Mouse (Mus musculus) limb, embryonic 14.5 days (tissue): ENCODE measurements around the gene Insyn1. TPM values are rescaled to one million over a fixed set of nuclear protein-coding genes. Genes with fewer than 3 reads are reported as not detected.

ENCODE experiments used
- ATAC-seq: fragments of 200-750 bp; cut with Nextera tagmentation; 2 replicates; pipeline ENCODE4 v1.8.0; 2017; ENCODE audit warnings: low read depth, moderate number of reproducible peaks, moderate TSS enrichment; ENCODE audit not compliant: low FRiP score
- DNase-seq: peaks from one replicate; pipeline ENCODE4 v3.0.0-alpha.2; 2015; ENCODE audit warnings: low spot score
- H3K27ac ChIP-seq: fragments of 300-500 bp; sonication (generic); replicated peaks from 2 replicates; pipeline ENCODE4 v1.5.1; 2014; ENCODE audit warnings: low read depth, mild to moderate bottlenecking, low read length, moderate library complexity, mixed read lengths
- H3K27me3 ChIP-seq: fragments of 300-500 bp; sonication (generic); 2 replicates; pipeline ENCODE4 v1.6.1; 2014; ENCODE audit warnings: low read length, mixed read lengths; ENCODE audit not compliant: control insufficient read depth, insufficient read depth
- H3K36me3 ChIP-seq: fragments of 300-500 bp; sonication (generic); 2 replicates; pipeline ENCODE4 v1.6.1; 2014; ENCODE audit warnings: mild to moderate bottlenecking, low read length, moderate library complexity, mixed read lengths; ENCODE audit not compliant: control insufficient read depth, insufficient read depth
- H3K4me1 ChIP-seq: fragments of 300-500 bp; sonication (generic); 2 replicates; pipeline ENCODE4 v1.6.1; 2014; ENCODE audit warnings: antibody characterized with exemption, low read length, mixed read lengths; ENCODE audit not compliant: control insufficient read depth, insufficient read depth
- H3K4me2 ChIP-seq: fragments of 300-500 bp; sonication (generic); replicated peaks from 2 replicates; pipeline ENCODE4 v1.6.1; 2014; ENCODE audit warnings: low read depth, mild to moderate bottlenecking, low read length, moderate library complexity; ENCODE audit not compliant: severe bottlenecking
- H3K4me3 ChIP-seq: fragments of 300-500 bp; sonication (generic); replicated peaks from 2 replicates; pipeline ENCODE4 v1.5.1; 2014; ENCODE audit warnings: low read length
- H3K9ac ChIP-seq: fragments of 300-500 bp; sonication (generic); 2 replicates; pipeline ENCODE4 v1.6.1; 2014; ENCODE audit warnings: mild to moderate bottlenecking, low read depth, low read length, moderate library complexity; ENCODE audit not compliant: severe bottlenecking
- H3K9me3 ChIP-seq: fragments of 300-500 bp; sonication (generic); 2 replicates; pipeline ENCODE4 v1.6.1; 2016; ENCODE audit warnings: low read length; ENCODE audit not compliant: control insufficient read depth
- POLR2A ChIP-seq: fragments of 200-500 bp; IDR thresholded peaks from 2 replicates; pipeline ENCODE4 v1.8.0; 2012; ENCODE audit warnings: inconsistent platforms, mild to moderate bottlenecking, moderate library complexity, borderline replicate concordance; ENCODE audit not compliant: insufficient read depth, insufficient read length; ENCODE audit errors: extremely low read depth
- WGBS: fragments of 180-500 bp; shearing (Covaris S2); extraction: QIAGEN DNeasy Blood & Tissue Kit; methylation state at CpG from one replicate; pipeline ENCODE4 v1.1.7; 2014; 5-methylcytosine and 5-hydroxymethylcytosine counted together
- polyA plus RNA-seq, 2 experiments: library from polyadenylated mRNA; depleted of rRNA in 1 of 2; stranded (reverse) in 1 of 2; unstranded in 1 of 2; fragments of >200 nt; fragmentation: Nextera tagmentation in 1 of 2; extraction: Ambion mirVana in 1 of 2; gene quantifications; 2 replicates each; pipeline versions ENCODE4 v1.2.1 to v1.2.3; 2012 to 2014

Gene Insyn1
- polyA plus RNA-seq, 2 experiments, result 6.5 to 23.9 TPM

DNA sequence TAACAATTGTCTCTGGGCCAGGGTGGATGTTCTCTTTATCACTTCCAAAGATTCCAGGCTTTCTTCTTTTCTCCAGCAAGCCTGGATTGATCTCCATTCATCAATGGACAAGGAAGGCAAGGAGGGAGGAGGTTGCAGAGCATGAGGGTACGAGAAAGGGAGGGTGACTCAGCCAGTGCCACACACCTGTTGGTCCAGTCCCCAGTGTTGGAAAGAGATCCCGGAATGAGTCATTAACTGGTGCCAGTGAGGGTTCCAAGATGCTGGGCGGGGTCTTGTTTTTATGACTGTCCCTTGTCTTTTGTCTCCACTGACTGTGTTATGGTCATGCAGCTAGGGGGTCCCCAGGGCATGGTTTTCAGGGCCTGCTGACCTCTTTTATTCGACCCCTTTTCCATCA, 9.5 kb downstream of the Insyn1 start:
- 45% methylated on average over 4 of the region's 4 CpGs for WGBS
- DNase-seq (no peak), ATAC-seq (no peak)

DNA sequence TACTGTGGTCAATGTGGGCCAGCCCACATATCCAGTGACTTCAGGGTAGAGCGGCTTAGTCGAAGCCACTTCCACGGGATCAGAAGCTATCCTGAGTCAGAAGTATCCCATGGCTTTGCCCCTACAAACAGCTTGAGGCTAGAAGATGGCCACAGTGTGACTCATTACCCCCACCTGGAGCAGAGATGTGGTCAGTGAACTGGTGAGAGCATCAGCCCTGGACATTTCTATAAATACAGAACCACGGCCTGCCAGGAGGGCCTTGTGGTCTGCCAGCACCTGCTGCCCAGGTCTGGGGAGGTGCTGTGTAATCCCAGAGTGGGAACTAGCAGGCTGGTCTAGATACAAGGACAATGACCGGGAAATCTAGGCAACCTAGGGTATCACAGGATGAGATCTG, 12.5 kb downstream of the Insyn1 start:
- Histone ChIP-seq H3K9me3 (no peaks in the 10 kb centered on the region), H3K4me1 (no peaks in the 10 kb centered on the region), H3K36me3 (peaks cover 5% of the 10 kb centered on the region), H3K27ac (no peak overlapping the region), H3K4me2 (no peak overlapping the region), H3K9ac (no peak overlapping the region), H3K4me3 (no peak overlapping the region), H3K27me3 (no peaks in the 10 kb centered on the region)
- no peak for DNase-seq
- WGBS, result 95% methylated on average over 5 of the region's 5 CpGs
- TF ChIP-seq POLR2A, result no peak
- ATAC-seq, result no peak

More for the DNA sequence above, 9.5 kb downstream of the Insyn1 start:
- no peak overlapping the region for H3K4me3 ChIP-seq
- no peaks in the 10 kb centered on the region for H3K27me3 ChIP-seq
- no peak for TF ChIP-seq POLR2A
- no peaks in the 10 kb centered on the region for H3K9me3 ChIP-seq
- H3K36me3 ChIP-seq, result peaks cover 5% of the 10 kb centered on the region
- no peak overlapping the region for H3K27ac ChIP-seq
- H3K4me1 ChIP-seq, result no peaks in the 10 kb centered on the region
- H3K4me2 ChIP-seq, result no peak overlapping the region
- H3K9ac ChIP-seq, result no peak overlapping the region

DNA sequence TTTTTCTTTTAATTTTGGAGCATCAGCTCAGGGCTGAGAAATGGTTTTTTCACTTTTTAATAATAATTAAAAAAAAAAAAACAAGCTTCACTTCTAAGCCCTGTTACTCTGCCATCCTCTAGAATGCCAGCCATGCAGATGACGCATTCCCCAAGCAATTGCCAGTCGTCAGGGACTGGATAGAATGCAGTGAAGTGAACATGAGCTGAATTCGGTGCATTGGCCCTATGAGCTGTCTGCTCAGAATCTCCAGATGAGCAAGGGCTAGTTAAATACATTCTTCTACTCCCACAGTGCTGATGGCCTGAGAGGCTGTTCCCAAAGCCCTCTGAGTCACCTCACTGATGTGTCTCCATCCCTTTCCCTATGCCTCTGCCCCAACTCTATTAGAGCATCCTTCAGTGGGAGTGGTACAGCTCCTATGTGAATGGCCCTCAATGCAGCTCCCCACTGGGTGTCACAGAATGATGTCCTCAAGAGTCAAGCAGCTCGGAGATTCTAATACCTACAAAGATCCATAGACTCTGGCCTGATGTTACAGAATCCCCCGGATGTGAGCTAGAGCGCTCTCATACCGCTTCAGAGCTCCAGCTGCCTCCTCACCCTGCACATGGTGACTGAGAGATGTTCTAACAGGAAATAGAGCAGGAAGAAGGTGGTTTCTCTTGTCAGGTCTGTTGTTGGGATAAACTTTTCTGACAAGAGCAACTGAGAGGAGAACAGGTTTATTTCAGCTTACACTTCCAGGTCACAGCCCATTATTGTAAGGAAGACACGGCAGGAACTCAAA, 19.0 kb downstream of the Insyn1 start:
- Histone ChIP-seq H3K9ac (no peak overlapping the region), H3K9me3 (no peaks in the 10 kb centered on the region), H3K36me3 (no peaks in the 10 kb centered on the region), H3K27ac (no peak overlapping the region), H3K4me1 (no peaks in the 10 kb centered on the region), H3K27me3 (no peaks in the 10 kb centered on the region), H3K4me3 (no peak overlapping the region), H3K4me2 (no peak overlapping the region)
- DNase-seq (no peak), ATAC-seq (no peak)
- TF ChIP-seq POLR2A, result no peak
- WGBS, result 78% methylated on average over 8 of the region's 8 CpGs

DNA sequence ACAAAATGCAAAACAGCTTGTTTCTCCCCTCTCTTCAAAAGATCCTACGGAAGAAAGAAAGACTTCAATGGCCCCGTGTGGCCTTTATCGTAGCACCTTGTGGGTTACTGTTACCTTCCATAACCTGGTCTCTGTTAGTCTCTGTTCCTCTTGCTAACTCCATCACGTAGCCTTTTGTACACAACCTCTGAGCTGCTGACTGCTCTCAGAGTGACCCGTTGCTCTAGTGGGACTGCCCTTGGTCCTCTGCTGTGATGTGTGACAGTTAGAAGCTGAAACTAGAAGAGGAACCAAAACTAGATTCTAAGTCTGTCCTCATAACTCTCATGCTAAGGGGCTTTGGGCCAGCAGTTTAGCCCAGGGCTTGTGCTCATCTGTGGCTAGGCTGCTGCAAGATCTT, 22.0 kb downstream of the Insyn1 start:
- Histone ChIP-seq H3K4me2 (no peak overlapping the region), H3K27me3 (no peaks in the 10 kb centered on the region), H3K27ac (no peak overlapping the region), H3K4me3 (no peak overlapping the region), H3K9me3 (no peaks in the 10 kb centered on the region), H3K4me1 (no peaks in the 10 kb centered on the region), H3K9ac (no peak overlapping the region), H3K36me3 (no peaks in the 10 kb centered on the region)
- no peak for DNase-seq
- ATAC-seq, result no peak
- no peak for TF ChIP-seq POLR2A
- 78% methylated on average over 5 of the region's 5 CpGs for WGBS

DNA sequence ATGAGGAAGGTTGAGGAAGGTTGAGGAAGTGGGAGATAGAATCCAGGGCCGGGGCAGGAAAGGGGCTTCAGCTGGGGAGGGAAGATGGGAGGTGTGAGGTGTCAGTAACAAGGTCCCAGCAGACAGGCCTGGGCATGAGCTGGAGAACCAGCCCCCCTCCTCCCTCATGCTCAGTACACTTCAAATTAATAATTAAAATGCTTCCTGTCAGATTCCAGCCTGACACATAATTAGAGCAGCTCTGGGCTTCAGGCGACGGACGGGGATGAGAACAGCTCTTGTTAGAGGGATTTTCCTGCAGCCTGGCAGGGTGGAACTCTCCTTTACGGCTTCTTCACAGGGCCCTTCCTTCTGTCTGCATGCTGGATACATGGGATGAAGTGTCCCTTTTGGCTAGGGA, 25.3 kb downstream of the Insyn1 start:
- Histone ChIP-seq H3K9me3 (no peaks in the 10 kb centered on the region), H3K27ac (no peak overlapping the region), H3K27me3 (no peaks in the 10 kb centered on the region), H3K4me1 (peaks cover 13% of the 10 kb centered on the region), H3K36me3 (no peaks in the 10 kb centered on the region), H3K4me2 (no peak overlapping the region), H3K9ac (no peak overlapping the region), H3K4me3 (no peak overlapping the region)
- no peak for DNase-seq
- no peak for ATAC-seq
- no peak for TF ChIP-seq POLR2A
- WGBS, result 34% methylated on average over 5 of the region's 5 CpGs

DNA sequence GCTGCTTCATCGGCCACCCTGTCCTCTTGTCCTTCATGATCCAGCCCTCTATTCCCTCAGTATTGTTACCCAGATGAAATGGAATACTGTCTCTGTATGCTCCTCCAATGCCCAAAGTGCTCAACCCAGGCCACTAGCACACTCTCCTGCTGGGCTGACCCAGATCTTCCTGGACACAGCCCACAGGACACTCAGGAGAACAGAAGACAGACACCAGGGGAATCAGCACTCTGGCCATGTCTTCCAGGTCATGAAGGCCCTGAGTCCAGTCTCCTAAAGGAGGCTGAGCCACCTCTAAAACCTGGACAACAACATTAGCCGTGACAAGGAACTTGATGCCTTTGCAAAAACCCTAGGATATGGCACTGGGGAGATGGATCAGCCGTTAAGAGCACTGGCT, 28.1 kb downstream of the Insyn1 start:
- H3K9me3 ChIP-seq, result no peaks in the 10 kb centered on the region
- H3K9ac ChIP-seq, result no peak overlapping the region
- no peak for TF ChIP-seq POLR2A
- H3K27ac ChIP-seq, result no peak overlapping the region
- WGBS, result 67% methylated on average over 3 of the region's 3 CpGs
- peaks cover 26% of the 10 kb centered on the region for H3K4me1 ChIP-seq
- no peaks in the 10 kb centered on the region for H3K36me3 ChIP-seq
- no peak for ATAC-seq
- no peak overlapping the region for H3K4me2 ChIP-seq
- DNase-seq, result no peak
- H3K4me3 ChIP-seq, result no peak overlapping the region
- H3K27me3 ChIP-seq, result no peaks in the 10 kb centered on the region
